Mouse (Mus musculus) liver, embryonic 12.5 days (tissue): ENCODE data around the gene Kcnt1. TPM values are rescaled to one million over a fixed set of nuclear protein-coding genes. Genes with fewer than 3 reads are reported as not detected.
A peak's percentile ranks its signal among the peaks of the same experiment; 100 is the strongest.

ENCODE experiments used
- ATAC-seq: fragments of 200-750 bp; cut with Nextera tagmentation; 2 replicates; pipeline ENCODE4 v1.8.0; 2017; ENCODE audit warnings: moderate number of reproducible peaks, mild to moderate bottlenecking, moderate library complexity
- H3K27ac ChIP-seq: fragments of 300-500 bp; sonication (generic); 2 replicates; pipeline ENCODE4 v1.5.1; 2016; ENCODE audit warnings: mild to moderate bottlenecking
- H3K27me3 ChIP-seq: fragments of 300-500 bp; sonication (generic); replicated peaks from 2 replicates; pipeline ENCODE4 v1.6.1; 2016; ENCODE audit warnings: mild to moderate bottlenecking, moderate library complexity
- H3K36me3 ChIP-seq: fragments of 300-500 bp; sonication (generic); 2 replicates; pipeline ENCODE4 v1.6.1; 2016; ENCODE audit warnings: mild to moderate bottlenecking, moderate library complexity
- H3K4me1 ChIP-seq: fragments of 300-500 bp; sonication (generic); 2 replicates; pipeline ENCODE4 v1.6.1; 2016
- H3K4me2 ChIP-seq: fragments of 300-500 bp; sonication (generic); 2 replicates; pipeline ENCODE4 v1.6.1; 2016; ENCODE audit warnings: mild to moderate bottlenecking, moderate library complexity
- H3K4me3 ChIP-seq: fragments of 300-500 bp; sonication (generic); 2 replicates; pipeline ENCODE4 v1.5.1; 2016; ENCODE audit warnings: mild to moderate bottlenecking, moderate library complexity
- H3K9ac ChIP-seq: fragments of 300-500 bp; sonication (generic); 2 replicates; pipeline ENCODE4 v1.6.1; 2016; ENCODE audit warnings: mild to moderate bottlenecking, moderate library complexity
- H3K9me3 ChIP-seq: fragments of 300-500 bp; sonication (generic); replicated peaks from 2 replicates; pipeline ENCODE4 v1.6.1; 2016; ENCODE audit warnings: mild to moderate bottlenecking, moderate library complexity
- WGBS: fragments of 180-500 bp; shearing (Covaris S2); methylation state at CpG from one replicate; pipeline ENCODE4 v1.1.7; 2016; ENCODE audit not compliant: insufficient replicate concordance; 5-methylcytosine and 5-hydroxymethylcytosine counted together
- polyA plus RNA-seq: library from polyadenylated mRNA; unstranded; fragments of >200 nt; fragmentation: Nextera tagmentation; extraction: Ambion mirVana; gene quantifications from 2 replicates; pipeline ENCODE4 v1.2.1, GENCODE M21; 2016

The Kcnt1 gene
- polyA plus RNA-seq, 1 experiment from 2014 or later: 0.02 TPM

- Histone ChIP-seq H3K4me3 (no peak overlapping the region), H3K4me2 (no peak overlapping the region), H3K27me3 (no peaks in the 10 kb centered on the region), H3K27ac (no peak overlapping the region), H3K4me1 (no peaks in the 10 kb centered on the region), H3K36me3 (no peaks in the 10 kb centered on the region), H3K9me3 (no peaks in the 10 kb centered on the region), H3K9ac (no peak overlapping the region)
- no peak for ATAC-seq
- WGBS: 14% methylated on average over 4 of the region's 4 CpGs
These were observed 13.2 kb upstream of the Kcnt1 start for GRCm38 (mm10) chr2:25850330-25850729.

GRCm38 (mm10) chr2:25852626-25853025 lies 10.9 kb upstream of the Kcnt1 start:
- Histone ChIP-seq H3K27me3 (0 out of 2 replicates have a peak, but pooled peaks cover 4% of the 10 kb centered on the region), H3K27ac (no peak overlapping the region), H3K4me3 (no peak overlapping the region), H3K9ac (no peak overlapping the region), H3K9me3 (no peaks in the 10 kb centered on the region), H3K4me1 (no peaks in the 10 kb centered on the region), H3K4me2 (no peak overlapping the region), H3K36me3 (no peaks in the 10 kb centered on the region)
- WGBS: 33% methylated on average over 3 of the region's 3 CpGs
- no peak for ATAC-seq

DNA sequence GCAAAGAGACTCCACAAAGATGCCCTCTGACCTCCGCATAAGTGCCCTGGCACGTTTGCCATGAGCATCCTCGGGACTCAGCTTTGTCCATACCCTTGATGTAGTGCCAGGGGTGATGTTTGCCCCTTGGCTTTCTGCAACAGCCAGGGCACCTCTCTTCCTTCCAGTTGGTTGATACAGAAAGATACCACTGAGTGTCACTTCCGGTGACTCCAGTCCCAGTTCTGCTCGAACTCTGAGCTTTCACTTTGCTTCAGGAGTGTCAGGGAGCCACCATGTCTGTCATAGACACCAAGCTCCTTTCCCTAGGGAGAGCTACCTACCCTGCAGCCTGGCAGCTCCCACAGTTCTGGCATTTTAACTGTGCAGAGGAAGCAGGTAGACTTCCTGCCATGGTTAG lies 9.5 kb upstream of the Kcnt1 start:
- 63% methylated on average over 5 of the region's 5 CpGs for WGBS

DNA sequence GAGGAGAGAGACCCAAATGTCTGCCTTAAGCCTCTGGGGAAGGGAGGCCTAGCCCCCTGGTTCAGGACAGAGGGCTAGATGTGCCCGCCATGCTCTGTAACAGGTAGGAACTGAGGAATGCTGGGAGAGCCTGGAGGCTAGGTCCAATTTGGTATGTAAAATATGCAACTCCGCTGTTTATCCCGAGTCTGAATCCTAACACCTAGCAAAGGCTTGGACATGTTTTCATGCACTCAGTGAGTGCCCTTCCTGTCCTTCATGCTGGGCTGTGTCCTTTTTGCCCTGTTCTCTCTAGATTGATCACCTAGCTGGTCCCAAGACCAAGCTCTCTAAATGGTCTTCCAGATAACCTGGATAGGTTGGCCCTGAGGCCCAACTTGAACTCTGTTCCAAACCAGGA lies 3.6 kb upstream of the Kcnt1 start:
- H3K4me2 ChIP-seq: no peak overlapping the region
- H3K36me3 ChIP-seq: no peaks in the 10 kb centered on the region
- no peak overlapping the region for H3K4me3 ChIP-seq
- peaks cover 6% of the 10 kb centered on the region; the same call in 1 of the 2 replicates for H3K4me1 ChIP-seq
- 52% methylated on average over 3 of the region's 3 CpGs for WGBS
- H3K27me3 ChIP-seq: peaks cover 37% of the 10 kb centered on the region
- no peak overlapping the region for H3K9ac ChIP-seq
- no peak overlapping the region for H3K27ac ChIP-seq
- ATAC-seq: no peak
- no peaks in the 10 kb centered on the region for H3K9me3 ChIP-seq

More for the DNA sequence above, 9.5 kb upstream of the Kcnt1 start:
- no peak for ATAC-seq
- Histone ChIP-seq H3K27me3 (0 out of 2 replicates have a peak, but pooled peaks cover 4% of the 10 kb centered on the region), H3K4me2 (no peak overlapping the region), H3K27ac (no peak overlapping the region), H3K9me3 (no peaks in the 10 kb centered on the region), H3K4me3 (no peak overlapping the region), H3K36me3 (no peaks in the 10 kb centered on the region), H3K4me1 (no peaks in the 10 kb centered on the region), H3K9ac (no peak overlapping the region)

DNA sequence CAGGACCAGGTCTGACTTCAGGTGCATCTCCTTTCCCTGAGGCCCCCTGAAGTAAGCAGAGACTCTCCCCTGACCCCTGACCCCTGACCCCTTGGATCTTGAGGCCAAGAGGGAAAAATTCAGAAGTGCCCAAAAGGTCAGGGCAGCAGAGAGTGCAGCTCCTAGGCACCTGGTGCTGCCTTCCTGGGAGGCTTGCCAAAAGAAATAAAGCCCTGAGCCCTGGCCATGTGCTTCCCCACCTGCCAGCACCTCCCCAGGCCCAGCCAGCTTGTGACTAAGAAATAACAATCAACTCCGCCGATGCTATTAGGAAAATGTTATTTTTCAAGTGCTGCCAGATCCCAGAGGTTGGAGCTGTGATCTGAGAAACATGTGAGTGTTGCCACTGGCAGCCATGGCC lies 1.5 kb upstream of the Kcnt1 start:
- peaks cover 59% of the 10 kb centered on the region for H3K27me3 ChIP-seq
- H3K9me3 ChIP-seq: no peaks in the 10 kb centered on the region
- H3K36me3 ChIP-seq: no peaks in the 10 kb centered on the region
- H3K27ac ChIP-seq: no peak overlapping the region
- WGBS: 50% methylated on average over 2 of the region's 2 CpGs
- no peak for ATAC-seq
- H3K4me2 ChIP-seq: no peak overlapping the region
- H3K9ac ChIP-seq: no peak overlapping the region
- peaks cover 6% of the 10 kb centered on the region; the same call in 1 of the 2 replicates for H3K4me1 ChIP-seq
- no peak overlapping the region for H3K4me3 ChIP-seq

- Histone ChIP-seq H3K36me3 (no peaks in the 10 kb centered on the region), H3K9ac (no peak overlapping the region), H3K4me1 (peaks cover 6% of the 10 kb centered on the region; the same call in 1 of the 2 replicates), H3K4me3 (no peak overlapping the region), H3K9me3 (no peaks in the 10 kb centered on the region), H3K27me3 (peaks cover 62% of the 10 kb centered on the region), H3K27ac (no peak overlapping the region), H3K4me2 (no peak overlapping the region)
- 54% methylated on average over 5 of the region's 5 CpGs for WGBS
- ATAC-seq: no peak
These were observed 751 bp upstream of the Kcnt1 start for GRCm38 (mm10) chr2:25862696-25863270.

GRCm38 (mm10) chr2:25864230-25864629 lies 696 bp downstream of the Kcnt1 start:
- Histone ChIP-seq H3K27ac (no peak overlapping the region), H3K4me1 (peaks cover 6% of the 10 kb centered on the region; the same call in 1 of the 2 replicates), H3K36me3 (no peaks in the 10 kb centered on the region), H3K4me3 (peak overlapping the region; percentile 43), H3K27me3 (peaks cover 73% of the 10 kb centered on the region), H3K4me2 (peak overlapping the region; percentile 74), H3K9me3 (no peaks in the 10 kb centered on the region), H3K9ac (no peak overlapping the region)
- no peak for ATAC-seq
- 8% methylated on average over 18 of the region's 18 CpGs for WGBS

GRCm38 (mm10) chr2:25865412-25865811 lies 1.9 kb downstream of the Kcnt1 start:
- H3K4me1 ChIP-seq: peaks cover 6% of the 10 kb centered on the region; the same call in 1 of the 2 replicates
- no peak overlapping the region for H3K9ac ChIP-seq

DNA sequence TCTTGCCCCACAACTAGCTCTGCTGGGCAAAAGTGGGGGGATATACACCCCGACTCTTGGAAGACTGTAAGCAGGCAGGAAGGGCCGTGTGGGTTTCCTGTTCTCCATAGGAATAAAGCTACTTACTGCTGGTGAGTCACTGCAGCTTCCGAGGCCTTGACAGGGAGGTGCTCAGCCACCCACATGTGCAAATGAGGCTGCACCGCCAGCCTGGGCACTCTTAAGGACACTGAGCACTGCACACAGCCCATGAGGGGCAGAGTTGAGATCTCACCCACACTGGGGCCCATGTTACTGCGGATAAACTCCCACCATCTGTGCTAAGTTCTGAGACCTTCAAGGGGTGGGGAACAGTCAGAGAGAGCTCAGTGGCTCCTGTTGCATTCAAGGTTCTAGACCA lies 3.1 kb downstream of the Kcnt1 start:
- Histone ChIP-seq H3K4me1 (peaks cover 6% of the 10 kb centered on the region; the same call in 1 of the 2 replicates), H3K27ac (no peak overlapping the region), H3K9ac (no peak overlapping the region), H3K4me2 (no peak overlapping the region), H3K36me3 (no peaks in the 10 kb centered on the region), H3K9me3 (no peaks in the 10 kb centered on the region), H3K4me3 (no peak overlapping the region), H3K27me3 (peaks cover 71% of the 10 kb centered on the region)
- no peak for ATAC-seq
- WGBS: 31% methylated on average over 5 of the region's 5 CpGs

More at GRCm38 (mm10) chr2:25865412-25865811, 1.9 kb downstream of the Kcnt1 start:
- Histone ChIP-seq H3K27me3 (peaks cover 73% of the 10 kb centered on the region), H3K4me3 (no peak overlapping the region), H3K27ac (no peak overlapping the region), H3K9me3 (no peaks in the 10 kb centered on the region), H3K4me2 (no peak overlapping the region), H3K36me3 (no peaks in the 10 kb centered on the region)
- WGBS: 15% methylated on average over 4 of the region's 4 CpGs
- no peak for ATAC-seq

GRCm38 (mm10) chr2:25877250-25877735 lies 13.8 kb downstream of the Kcnt1 start:
- H3K27me3 ChIP-seq: peaks cover 59% of the 10 kb centered on the region
- no peak overlapping the region for H3K9ac ChIP-seq
- no peaks in the 10 kb centered on the region for H3K36me3 ChIP-seq
- WGBS: 31% methylated on average over 7 of the region's 7 CpGs
- no peak overlapping the region for H3K27ac ChIP-seq
- H3K9me3 ChIP-seq: no peaks in the 10 kb centered on the region
- ATAC-seq: no peak
- H3K4me2 ChIP-seq: peak overlapping the region; percentile 49
- H3K4me3 ChIP-seq: 0 out of 2 replicates have a peak overlapping the region, but pooled peaks have one; percentile 7
- H3K4me1 ChIP-seq: no peaks in the 10 kb centered on the region

GRCm38 (mm10) chr2:25877736-25878268 lies 14.3 kb downstream of the Kcnt1 start:
- Histone ChIP-seq H3K27ac (no peak overlapping the region), H3K4me3 (0 out of 2 replicates have a peak overlapping the region, but pooled peaks have one; percentile 7), H3K9ac (no peak overlapping the region), H3K4me2 (peak overlapping the region; percentile 49), H3K9me3 (no peaks in the 10 kb centered on the region), H3K4me1 (no peaks in the 10 kb centered on the region), H3K36me3 (no peaks in the 10 kb centered on the region), H3K27me3 (peaks cover 59% of the 10 kb centered on the region)
- no peak for ATAC-seq
- 7% methylated on average over 38 of the region's 49 CpGs for WGBS

- Histone ChIP-seq H3K36me3 (no peaks in the 10 kb centered on the region), H3K4me1 (no peaks in the 10 kb centered on the region), H3K27me3 (peaks cover 59% of the 10 kb centered on the region), H3K4me3 (no peak overlapping the region), H3K9me3 (no peaks in the 10 kb centered on the region), H3K27ac (no peak overlapping the region), H3K4me2 (no peak overlapping the region), H3K9ac (no peak overlapping the region)
- WGBS: 56% methylated on average over 2 of the region's 2 CpGs
- no peak for ATAC-seq
These were observed 15.0 kb downstream of the Kcnt1 start for GRCm38 (mm10) chr2:25878516-25878915.
